Mouse (Mus musculus) T-helper 17 cell (primary cell): ENCODE measurements at regions not wholly inside any gene's neighbourhood (a gene's known extent, or its start where the extent isn't known, plus 50 kb on each side); places are given as distances from the start of the nearest gene placed in this dataset.

Experiments used
- in situ Hi-C, 2 experiments: fragments of 300-600 bp; cut with MboI, MseI; formaldehyde crosslinking; loops; 1 replicate in 1 of 2; 2 replicates in 1 of 2; pipeline ENCODE4 v1.15.1; 2025; ENCODE audit warnings: high pct_unique_total_duplicates in 2 of 2

GRCm38 (mm10) chr7:39596403-39596802, 78.8 kb downstream of the Zfp619 start:
- in situ Hi-C loops = no loop called here

- in situ Hi-C loops = loop anchor here (10.0 to 25.0 kb wide), 2 partner anchors 501 to 1121 kb away; no protein-coding TSS in a partner anchor
Observed at GRCm38 (mm10) chr7:39613767-39614166, 96.2 kb downstream of the Zfp619 start.

- in situ Hi-C loops = loop anchor here (10.0 to 25.0 kb wide), 2 partner anchors 503 to 1120 kb away; no protein-coding TSS in a partner anchor
Observed at GRCm38 (mm10) chr7:39615092-39615491, 97.5 kb downstream of the Zfp619 start.

GRCm38 (mm10) chr7:39621796-39622195, 104.2 kb downstream of the Zfp619 start:
- in situ Hi-C loops = loop anchor here (25.0 kb wide), 1 partner anchor 509 kb away; no protein-coding TSS in a partner anchor

- in situ Hi-C loops = no loop called here
Observed at GRCm38 (mm10) chr7:39632836-39633235, 115.3 kb downstream of the Zfp619 start.

- in situ Hi-C loops = no loop called here
Observed at GRCm38 (mm10) chr7:39642333-39642732, 124.8 kb downstream of the Zfp619 start.

DNA sequence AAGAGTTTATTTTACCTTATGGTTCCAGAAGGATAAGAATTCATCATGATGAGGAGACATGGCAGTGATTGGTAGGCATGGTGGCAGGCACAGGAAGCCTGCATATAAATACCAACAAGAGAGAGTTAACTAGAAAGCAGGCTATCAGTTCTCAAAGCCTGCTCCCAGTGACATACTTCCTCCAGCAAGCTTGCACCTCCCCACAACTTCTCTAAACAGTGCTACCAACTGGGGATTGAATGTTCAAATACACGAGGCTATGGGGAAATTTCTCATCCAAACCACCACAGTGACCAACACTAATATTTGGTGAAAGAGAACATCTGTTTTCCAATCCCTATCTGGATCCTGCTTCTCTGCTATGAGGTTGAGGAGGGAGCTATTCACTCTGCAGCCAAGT, 125.8 kb downstream of the Zfp619 start:
- in situ Hi-C loops = no loop called here

DNA sequence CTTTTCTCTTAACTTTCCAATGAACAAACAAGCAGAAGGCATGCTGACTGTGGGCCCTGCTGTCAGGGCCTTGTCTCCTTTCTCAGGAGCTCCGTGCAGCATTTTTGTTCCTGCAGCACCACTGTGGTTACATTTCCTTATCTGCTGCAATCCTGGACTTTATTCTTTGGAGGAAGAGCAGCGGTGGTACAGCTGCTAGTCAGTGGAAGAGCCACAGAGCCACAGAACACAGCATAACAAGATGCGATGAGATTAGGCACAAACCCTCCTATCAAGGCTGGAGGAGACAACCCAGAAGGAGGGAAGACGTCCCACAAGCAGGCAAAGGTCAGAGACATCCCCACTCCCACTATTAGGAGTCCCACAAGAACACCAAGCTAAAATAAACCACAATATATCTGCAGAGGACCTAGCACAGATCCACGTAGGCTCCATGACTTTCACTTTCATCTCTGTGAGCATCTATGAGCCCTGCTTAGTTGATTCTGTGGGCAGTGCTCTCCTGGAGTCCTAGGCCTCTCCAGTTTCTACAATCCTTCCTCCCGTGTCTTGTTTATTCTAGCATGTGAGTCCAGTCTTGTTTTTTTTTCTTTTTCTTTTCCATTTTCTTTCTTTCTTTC, 133.0 kb downstream of the Zfp619 start:
- in situ Hi-C loops = loop anchor here (10.0 kb wide), 2 partner anchors 106 to 1744 kb away; partner anchors contain the start of gene AI987944 (in 1 of the 2)

GRCm38 (mm10) chr7:39654563-39655286, 137.2 kb downstream of the Zfp619 start:
- in situ Hi-C loops = loop anchor here (10.0 kb wide), 2 partner anchors 110 to 1740 kb away; partner anchors contain the start of gene AI987944 (in 1 of the 2)

DNA sequence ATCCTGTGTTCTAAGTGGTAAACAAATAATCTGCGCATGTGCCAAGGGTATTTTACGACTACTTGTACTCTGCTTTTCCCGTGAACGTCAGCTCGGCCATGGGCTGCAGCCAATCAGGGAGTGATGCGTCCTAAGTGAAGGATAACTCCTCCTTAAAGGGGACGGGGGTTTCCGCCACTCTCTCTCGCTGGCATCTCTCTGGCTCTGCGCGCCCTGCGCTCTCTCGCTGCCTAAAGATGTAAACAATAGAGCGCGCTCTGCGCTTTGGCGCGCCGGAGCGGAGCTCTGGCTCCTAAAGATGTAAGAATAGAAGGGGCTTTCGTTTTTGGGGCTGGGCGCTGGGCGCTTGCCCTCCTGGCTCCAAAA, 137.7 kb downstream of the Zfp619 start:
- in situ Hi-C loops = loop anchor here (10.0 kb wide), 2 partner anchors 110 to 1740 kb away; partner anchors contain the start of gene AI987944 (in 1 of the 2)

- in situ Hi-C loops = loop anchor here (10.0 kb wide), 2 partner anchors 111 to 1739 kb away; partner anchors contain the start of gene AI987944 (in 1 of the 2)
Observed at GRCm38 (mm10) chr7:39655709-39656397, 138.3 kb downstream of the Zfp619 start.

DNA sequence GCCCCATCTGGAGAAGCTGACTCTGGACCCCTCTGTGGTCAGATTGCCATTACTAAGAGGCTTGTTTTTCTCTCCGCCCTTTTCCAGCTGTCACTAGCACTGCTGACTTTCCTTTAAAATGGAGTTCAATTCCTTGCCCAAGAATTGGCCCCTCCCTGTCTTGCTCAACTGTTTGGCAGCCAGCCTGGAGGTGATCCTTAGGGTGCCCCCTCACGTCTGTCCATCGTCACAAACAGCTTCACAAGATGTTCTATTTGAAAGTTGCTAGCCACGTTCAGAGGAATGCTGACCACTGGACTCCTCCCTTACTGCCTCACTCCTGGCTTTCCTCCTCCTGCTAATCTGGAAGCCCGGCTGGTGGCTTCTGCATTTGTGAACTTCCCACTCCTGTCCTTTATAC, 142.0 kb downstream of the Zfp619 start:
- in situ Hi-C loops = loop anchor here (10.0 kb wide), 2 partner anchors 115 to 1735 kb away; partner anchors contain the start of gene AI987944 (in 1 of the 2)

- in situ Hi-C loops = no loop called here
Observed at GRCm38 (mm10) chr7:39675124-39675846, 157.7 kb downstream of the Zfp619 start.

DNA sequence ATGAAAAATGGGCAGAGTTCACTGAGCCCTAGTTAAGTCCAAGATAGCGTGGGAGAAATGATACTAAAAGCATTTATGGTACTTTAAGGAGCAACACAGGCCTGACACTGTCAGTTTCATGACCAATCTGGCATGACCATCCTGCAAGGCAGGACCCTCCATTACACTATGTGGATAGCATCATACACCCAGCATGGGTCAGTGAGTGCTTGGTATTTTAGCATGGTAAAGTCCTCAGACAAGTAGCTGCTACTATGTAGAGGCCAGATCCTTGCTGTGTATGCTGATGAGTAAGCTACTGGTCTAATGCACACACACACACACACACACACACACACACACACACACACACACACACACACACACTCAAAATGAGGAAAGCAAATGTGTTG, 158.3 kb downstream of the Zfp619 start:
- in situ Hi-C loops = no loop called here

DNA sequence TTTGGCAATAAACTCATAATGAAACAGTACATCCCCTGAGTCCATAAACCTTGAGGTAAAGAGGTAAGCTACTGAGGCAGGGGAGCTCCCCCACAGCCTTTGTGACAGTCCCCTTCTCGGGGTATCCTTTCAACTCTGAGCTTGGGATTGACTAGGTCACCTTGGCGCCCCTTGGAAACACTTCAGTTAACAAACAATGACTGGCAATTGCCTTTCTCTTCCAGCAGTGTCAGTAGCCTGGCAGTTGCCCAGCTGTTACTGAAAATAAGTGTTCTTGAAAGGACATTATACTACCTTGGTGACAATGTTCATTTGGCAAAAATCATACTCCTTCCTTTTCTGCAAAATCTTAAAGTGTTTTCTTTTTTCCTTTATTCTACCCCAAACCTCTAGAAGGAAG, 162.8 kb downstream of the Zfp619 start:
- in situ Hi-C loops = no loop called here

DNA sequence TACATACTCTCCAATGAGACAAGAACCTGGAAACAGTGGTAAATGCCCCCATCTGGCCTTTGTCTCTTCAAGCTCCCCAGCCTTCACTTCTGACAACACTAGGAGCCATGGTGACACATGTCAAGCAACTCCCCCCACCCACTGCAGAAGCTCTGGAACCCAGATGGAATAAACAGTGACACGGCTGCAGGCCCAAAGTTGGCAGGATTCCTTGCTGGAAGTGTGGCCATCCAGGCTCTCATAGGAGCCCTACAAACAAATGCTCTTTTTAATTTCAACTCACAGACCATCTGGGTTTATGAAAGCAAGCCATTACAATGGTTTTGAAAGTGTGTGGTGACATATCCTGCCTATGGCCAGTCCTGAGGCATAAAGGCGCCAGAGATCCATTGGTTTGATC, 179.0 kb downstream of the Zfp619 start:
- in situ Hi-C loops = no loop called here

DNA sequence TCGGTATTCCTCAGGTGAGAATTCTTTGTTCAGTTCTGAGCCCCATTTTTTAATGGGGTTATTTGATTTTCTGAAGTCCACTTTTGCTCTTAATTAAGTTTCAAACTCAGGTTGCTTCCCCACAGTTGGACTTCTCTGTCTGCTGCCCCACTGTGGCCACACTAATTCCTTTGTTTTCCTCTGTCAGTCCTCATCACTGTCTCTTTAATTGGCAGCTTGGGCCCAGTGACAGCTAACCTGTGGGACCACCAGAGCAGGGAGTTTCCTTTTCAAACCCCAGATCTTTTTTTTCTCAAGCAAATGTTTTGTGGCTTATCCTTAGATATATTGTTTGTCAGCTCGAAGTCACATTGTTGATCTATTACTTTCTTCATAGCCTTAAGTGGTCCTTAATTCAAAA, 183.9 kb downstream of the Zfp619 start:
- in situ Hi-C loops = no loop called here

GRCm38 (mm10) chr7:39705118-39706095, 187.8 kb downstream of the Zfp619 start:
- in situ Hi-C loops = no loop called here

- in situ Hi-C loops = no loop called here
Observed at GRCm38 (mm10) chr7:39706606-39707005, 189.0 kb downstream of the Zfp619 start.
